Mouse (Mus musculus): Measurements from ENCODE around the gene Myh7. TPM values are rescaled to one million over a fixed set of nuclear protein-coding genes. Genes with fewer than 3 reads are reported as not detected.
"Not testable (repeated sequence)": the region's sequence is repeated elsewhere in the genome, so short reads cannot be mapped to it uniquely, and the experiment has no call there.

The Myh7 gene
- polyA plus RNA-seq, 1 experiment from 2014 or later = 0.83 TPM

- Histone ChIP-seq H3K36me3 (no peaks in the 10 kb centered on the region), H3K27me3 (replicated peaks) (no peaks in the 10 kb centered on the region), H3K4me2 (replicated peaks) (no peak overlapping the region), H3K4me1 (replicated peaks) (no peaks in the 10 kb centered on the region), H3K27ac (no peak overlapping the region), H3K9ac (no peak overlapping the region), H3K9me3 (no peaks in the 10 kb centered on the region), H3K4me3 (replicated peaks) (no peak overlapping the region)
- 77% methylated on average over 7 of the region's 7 CpGs for WGBS
- no peak for ATAC-seq
Measured at GRCm38 (mm10) chr14:54962714-54963113, 31.7 kb downstream of the Myh7 start.

GRCm38 (mm10) chr14:54961487-54961886 lies 32.9 kb downstream of the Myh7 start:
- Histone ChIP-seq H3K27me3 (replicated peaks) (no peaks in the 10 kb centered on the region), H3K4me1 (replicated peaks) (no peaks in the 10 kb centered on the region), H3K9me3 (no peaks in the 10 kb centered on the region), H3K36me3 (no peaks in the 10 kb centered on the region), H3K27ac (no peak overlapping the region), H3K9ac (no peak overlapping the region), H3K4me3 (replicated peaks) (no peak overlapping the region), H3K4me2 (replicated peaks) (no peak overlapping the region)
- WGBS = 73% methylated on average over 5 of the region's 5 CpGs
- no peak for ATAC-seq

GRCm38 (mm10) chr14:54960769-54961168 lies 33.7 kb downstream of the Myh7 start:
- no peaks in the 10 kb centered on the region for H3K36me3 ChIP-seq
- no peak for ATAC-seq
- 62% methylated on average over 10 of the region's 10 CpGs for WGBS
- H3K4me3 ChIP-seq (replicated peaks) = no peak overlapping the region
- H3K4me2 ChIP-seq (replicated peaks) = no peak overlapping the region
- no peaks in the 10 kb centered on the region for H3K4me1 ChIP-seq (replicated peaks)
- H3K27me3 ChIP-seq (replicated peaks) = no peaks in the 10 kb centered on the region
- no peak overlapping the region for H3K9ac ChIP-seq
- H3K27ac ChIP-seq = no peak overlapping the region
- H3K9me3 ChIP-seq = no peaks in the 10 kb centered on the region

- H3K27me3 ChIP-seq (replicated peaks); H3K4me2 ChIP-seq (replicated peaks); H3K27ac ChIP-seq; ATAC-seq; H3K4me3 ChIP-seq (replicated peaks); H3K4me1 ChIP-seq (replicated peaks); H3K9ac ChIP-seq; H3K36me3 ChIP-seq; H3K9me3 ChIP-seq: not testable (repeated sequence)
- WGBS = 90% methylated on average over 12 of the region's 12 CpGs
Measured at GRCm38 (mm10) chr14:54959853-54960613, 34.4 kb downstream of the Myh7 start.

- no peak overlapping the region for H3K4me3 ChIP-seq (replicated peaks)
- H3K9ac ChIP-seq = no peak overlapping the region
- no peak overlapping the region for H3K4me2 ChIP-seq (replicated peaks)
- no peak overlapping the region for H3K27ac ChIP-seq
- no peaks in the 10 kb centered on the region for H3K9me3 ChIP-seq
- no peaks in the 10 kb centered on the region for H3K36me3 ChIP-seq
- H3K4me1 ChIP-seq (replicated peaks) = no peaks in the 10 kb centered on the region
- no peak for ATAC-seq
- WGBS = 91% methylated on average over 3 of the region's 3 CpGs
- H3K27me3 ChIP-seq (replicated peaks) = no peaks in the 10 kb centered on the region
Measured at GRCm38 (mm10) chr14:54959197-54959596, 35.2 kb downstream of the Myh7 start.

GRCm38 (mm10) chr14:54958503-54958902 lies 35.9 kb downstream of the Myh7 start:
- ATAC-seq = no peak
- H3K4me1 ChIP-seq (replicated peaks) = no peaks in the 10 kb centered on the region
- H3K36me3 ChIP-seq = no peaks in the 10 kb centered on the region
- no peaks in the 10 kb centered on the region for H3K9me3 ChIP-seq
- no peaks in the 10 kb centered on the region for H3K27me3 ChIP-seq (replicated peaks)
- H3K4me2 ChIP-seq (replicated peaks) = no peak overlapping the region
- no peak overlapping the region for H3K27ac ChIP-seq
- no peak overlapping the region for H3K9ac ChIP-seq
- no peak overlapping the region for H3K4me3 ChIP-seq (replicated peaks)
- 84% methylated on average over 4 of the region's 4 CpGs for WGBS

- H3K9me3 ChIP-seq = no peaks in the 10 kb centered on the region
- H3K36me3 ChIP-seq = no peaks in the 10 kb centered on the region
- H3K27me3 ChIP-seq (replicated peaks) = no peaks in the 10 kb centered on the region
- no peak overlapping the region for H3K9ac ChIP-seq
- no peak for ATAC-seq
- no peaks in the 10 kb centered on the region for H3K4me1 ChIP-seq (replicated peaks)
- H3K4me2 ChIP-seq (replicated peaks) = no peak overlapping the region
- WGBS = 85% methylated on average over 9 of the region's 9 CpGs
- no peak overlapping the region for H3K4me3 ChIP-seq (replicated peaks)
- H3K27ac ChIP-seq = no peak overlapping the region
Measured at GRCm38 (mm10) chr14:54956533-54956932, 37.9 kb downstream of the Myh7 start.

- no peaks in the 10 kb centered on the region for H3K9me3 ChIP-seq
- no peak overlapping the region for H3K4me3 ChIP-seq (replicated peaks)
- H3K4me2 ChIP-seq (replicated peaks) = no peak overlapping the region
- no peaks in the 10 kb centered on the region for H3K27me3 ChIP-seq (replicated peaks)
- ATAC-seq = no peak
- no peak overlapping the region for H3K27ac ChIP-seq
- 87% methylated on average over 3 of the region's 3 CpGs for WGBS
- H3K36me3 ChIP-seq = no peaks in the 10 kb centered on the region
- H3K9ac ChIP-seq = no peak overlapping the region
- H3K4me1 ChIP-seq (replicated peaks) = no peaks in the 10 kb centered on the region
Measured at GRCm38 (mm10) chr14:54955481-54955880, 38.9 kb downstream of the Myh7 start.

- Histone ChIP-seq H3K4me2 (replicated peaks) (no peak overlapping the region), H3K4me3 (replicated peaks) (no peak overlapping the region), H3K27ac (no peak overlapping the region), H3K9me3 (no peaks in the 10 kb centered on the region), H3K36me3 (no peaks in the 10 kb centered on the region), H3K4me1 (replicated peaks) (no peaks in the 10 kb centered on the region), H3K27me3 (replicated peaks) (no peaks in the 10 kb centered on the region), H3K9ac (no peak overlapping the region)
- ATAC-seq = no peak
- 80% methylated on average over 3 of the region's 3 CpGs for WGBS
Measured at GRCm38 (mm10) chr14:54954474-54954873, 40.0 kb downstream of the Myh7 start.

- H3K27ac ChIP-seq = no peak overlapping the region
- no peaks in the 10 kb centered on the region for H3K36me3 ChIP-seq
- H3K4me3 ChIP-seq (replicated peaks) = no peak overlapping the region
- WGBS = 89% methylated on average over 8 of the region's 8 CpGs
- no peak overlapping the region for H3K9ac ChIP-seq
- no peak overlapping the region for H3K4me2 ChIP-seq (replicated peaks)
- no peaks in the 10 kb centered on the region for H3K4me1 ChIP-seq (replicated peaks)
- no peaks in the 10 kb centered on the region for H3K27me3 ChIP-seq (replicated peaks)
- H3K9me3 ChIP-seq = no peaks in the 10 kb centered on the region
- ATAC-seq = no peak
Measured at GRCm38 (mm10) chr14:54953664-54954206, 40.7 kb downstream of the Myh7 start.

GRCm38 (mm10) chr14:54951587-54951986 lies 42.8 kb downstream of the Myh7 start:
- Histone ChIP-seq H3K27ac (no peak overlapping the region), H3K9ac (no peak overlapping the region), H3K4me2 (replicated peaks) (no peak overlapping the region), H3K36me3 (no peaks in the 10 kb centered on the region), H3K9me3 (no peaks in the 10 kb centered on the region), H3K4me3 (replicated peaks) (no peak overlapping the region), H3K27me3 (replicated peaks) (no peaks in the 10 kb centered on the region), H3K4me1 (replicated peaks) (no peaks in the 10 kb centered on the region)
- 86% methylated on average over 6 of the region's 6 CpGs for WGBS
- ATAC-seq = no peak

GRCm38 (mm10) chr14:54950493-54950892 lies 43.9 kb downstream of the Myh7 start:
- no peaks in the 10 kb centered on the region for H3K4me1 ChIP-seq (replicated peaks)
- no peak overlapping the region for H3K27ac ChIP-seq
- H3K9me3 ChIP-seq = no peaks in the 10 kb centered on the region
- H3K36me3 ChIP-seq = no peaks in the 10 kb centered on the region
- H3K27me3 ChIP-seq (replicated peaks) = no peaks in the 10 kb centered on the region
- WGBS = 63% methylated on average over 12 of the region's 12 CpGs
- no peak overlapping the region for H3K4me3 ChIP-seq (replicated peaks)
- H3K9ac ChIP-seq = no peak overlapping the region
- no peak for ATAC-seq
- no peak overlapping the region for H3K4me2 ChIP-seq (replicated peaks)

- H3K4me2 ChIP-seq (replicated peaks) = no peak overlapping the region
- no peak overlapping the region for H3K9ac ChIP-seq
- no peak for ATAC-seq
- no peak overlapping the region for H3K27ac ChIP-seq
- no peaks in the 10 kb centered on the region for H3K9me3 ChIP-seq
- 84% methylated on average over 9 of the region's 9 CpGs for WGBS
- no peak overlapping the region for H3K4me3 ChIP-seq (replicated peaks)
- no peaks in the 10 kb centered on the region for H3K36me3 ChIP-seq
- no peaks in the 10 kb centered on the region for H3K4me1 ChIP-seq (replicated peaks)
- no peaks in the 10 kb centered on the region for H3K27me3 ChIP-seq (replicated peaks)
Measured at GRCm38 (mm10) chr14:54948781-54949180, 45.6 kb downstream of the Myh7 start.

Data from intestine, embryonic 15.5 days (tissue).